Mouse (Mus musculus) gastrocnemius, adult 2 months (tissue): ENCODE data around the gene Hdac10. TPM values are rescaled to one million over a fixed set of nuclear protein-coding genes. Genes with fewer than 3 reads are reported as not detected.

Experiments used
- DNase-seq: peaks from one replicate; pipeline ENCODE4 v3.0.0; 2022
- H3K27ac ChIP-seq: fragments of 200-600 bp; 2 replicates; pipeline ENCODE4 v1.8.1; 2022; ENCODE audit warnings: mild to moderate bottlenecking
- H3K4me3 ChIP-seq: fragments of 200-600 bp; 2 replicates; pipeline ENCODE4 v1.8.1; 2022; ENCODE audit warnings: mild to moderate bottlenecking, moderate library complexity
- CTCF ChIP-seq: fragments of 200-600 bp; IDR thresholded peaks from 2 replicates; pipeline ENCODE4 v1.8.1; 2022; ENCODE audit warnings: antibody characterized with exemption, mild to moderate bottlenecking, moderate library complexity
- intact Hi-C: fragments of 180-260 bp; cut with DNase I; formaldehyde crosslinking; loops from one replicate; pipeline ENCODE4 v1.15.1; 2025
- total RNA-seq, 2 experiments: library from RNA; stranded (reverse); gene quantifications; 2 replicates each; pipeline ENCODE4 v1.2.3; 2021

The Hdac10 gene
- total RNA-seq, 2 experiments from 2014 or later, result 5.9 to 6.4 TPM

- Histone ChIP-seq H3K4me3 (no peak overlapping the region), H3K27ac (no peak overlapping the region)
- intact Hi-C loops, result no loop called here
- DNase-seq, result no peak
- no peak for TF ChIP-seq CTCF
Measured at GRCm38 (mm10) chr15:89145813-89146350, 17.4 kb upstream of the Hdac10 start.

GRCm38 (mm10) chr15:89144965-89145364 is 16.5 kb upstream of the Hdac10 start:
- TF ChIP-seq CTCF, result no peak
- H3K27ac ChIP-seq, result no peak overlapping the region
- H3K4me3 ChIP-seq, result no peak overlapping the region
- DNase-seq, result no peak
- intact Hi-C loops, result loop anchor here (5.0 kb wide), 1 partner anchor 52 kb away; the partner anchor contains the start of gene Dennd6b

DNA sequence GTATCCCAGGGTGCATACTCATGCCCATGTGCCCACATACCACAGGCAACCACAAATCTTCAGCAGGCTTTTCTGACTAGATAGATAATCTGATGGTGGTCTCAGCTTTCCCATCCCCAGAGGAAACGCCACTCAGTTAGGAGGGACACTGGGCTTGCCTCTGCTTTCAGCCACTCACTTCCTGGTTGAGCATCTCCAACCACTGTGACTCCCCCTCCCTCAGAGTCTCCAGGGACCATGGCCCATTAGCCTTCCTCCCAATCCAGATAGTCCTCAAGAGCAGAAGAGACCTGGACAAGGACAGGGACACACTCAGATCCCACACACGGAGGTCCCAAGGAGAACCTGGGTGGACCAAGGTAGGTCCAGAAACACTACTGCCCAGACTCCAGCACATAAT is 14.6 kb upstream of the Hdac10 start:
- TF ChIP-seq CTCF, result no peak
- intact Hi-C loops, result loop anchor here (5.0 kb wide), 1 partner anchor 54 kb away; the partner anchor contains the start of gene Dennd6b
- DNase-seq, result no peak
- H3K4me3 ChIP-seq, result no peak overlapping the region
- H3K27ac ChIP-seq, result no peak overlapping the region

GRCm38 (mm10) chr15:89141905-89142304 is 13.4 kb upstream of the Hdac10 start:
- no peak for TF ChIP-seq CTCF
- peak overlapping the region; percentile 99 for H3K27ac ChIP-seq
- peak overlapping the region; percentile 18; the same call in 1 of the 2 replicates for H3K4me3 ChIP-seq
- no peak for DNase-seq
- intact Hi-C loops, result loop anchor here (5.0 kb wide), 1 partner anchor 55 kb away; the partner anchor contains the start of gene Dennd6b

GRCm38 (mm10) chr15:89141443-89141842 is 12.9 kb upstream of the Hdac10 start:
- TF ChIP-seq CTCF, result no peak
- intact Hi-C loops, result loop anchor here (5.0 kb wide), 1 partner anchor 56 kb away; the partner anchor contains the start of gene Dennd6b
- DNase-seq, result peak; percentile 73
- Histone ChIP-seq H3K27ac (peak overlapping the region; percentile 99), H3K4me3 (peak overlapping the region; percentile 96)

- TF ChIP-seq CTCF, result no peak
- Histone ChIP-seq H3K4me3 (peak within 1 kb of the TSS; percentile 96), H3K27ac (peak within 1 kb of the TSS; percentile 99)
- peak; percentile 93 for DNase-seq
- intact Hi-C loops, result loop anchor here (5.0 kb wide), 1 partner anchor 57 kb away; the partner anchor contains the start of gene Dennd6b
Measured at GRCm38 (mm10) chr15:89140659-89141252, 12.3 kb upstream of the Hdac10 start, which contains the start of gene Mapk12. Mapk12 (minus strand) TSS chr15:89140703.

- Histone ChIP-seq H3K27ac (peak overlapping the region; percentile 99), H3K4me3 (peak overlapping the region; percentile 96)
- DNase-seq, result peak; percentile 84
- intact Hi-C loops, result loop anchor here (5.0 kb wide), 1 partner anchor 57 kb away; the partner anchor contains the start of gene Dennd6b
- peak; percentile 2; the same call in 1 of the 2 replicates for TF ChIP-seq CTCF
Measured at GRCm38 (mm10) chr15:89140048-89140658, 11.7 kb upstream of the Hdac10 start.

DNA sequence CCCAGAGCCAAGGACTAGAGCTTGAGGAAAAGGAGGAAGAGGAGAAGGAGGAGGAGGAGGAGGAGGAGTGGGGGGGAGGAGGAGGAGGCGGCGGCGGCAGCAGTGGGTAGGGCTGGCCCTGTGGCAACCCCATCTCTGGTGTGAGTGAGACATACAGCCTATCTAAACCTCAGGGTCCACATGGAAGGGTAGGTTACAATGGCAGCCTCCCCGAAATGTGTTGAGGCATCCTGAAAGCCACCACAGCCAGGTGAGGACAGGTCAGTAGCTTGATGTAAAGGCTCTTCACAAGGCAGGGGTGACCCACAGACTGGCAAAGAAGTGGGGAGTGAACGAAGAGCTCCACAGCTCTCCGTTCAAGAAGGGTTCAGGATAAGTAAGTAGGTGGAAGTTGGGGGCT is 10.0 kb upstream of the Hdac10 start:
- H3K4me3 ChIP-seq, result peak overlapping the region; percentile 96

DNA sequence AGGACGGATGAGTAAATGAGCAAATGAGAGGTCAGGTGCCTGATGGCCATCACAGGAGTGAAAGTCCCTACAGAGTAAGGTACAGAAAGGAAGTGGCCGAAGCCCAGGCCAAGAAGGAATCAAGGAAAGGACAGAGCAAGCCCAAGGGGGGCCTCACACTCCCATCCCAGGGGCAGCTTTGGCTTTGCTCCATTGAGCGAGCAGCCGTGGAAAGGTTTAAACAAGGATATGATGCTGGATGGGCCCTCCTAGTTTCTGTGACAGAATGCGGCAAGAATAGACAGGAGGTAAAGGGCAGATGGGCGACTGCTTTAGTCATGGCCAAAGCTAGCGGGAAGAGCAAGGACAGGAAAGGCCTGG is 9.5 kb upstream of the Hdac10 start:
- Histone ChIP-seq H3K4me3 (peak overlapping the region; percentile 96), H3K27ac (peak overlapping the region; percentile 99)
- no peak for TF ChIP-seq CTCF
- no peak for DNase-seq
- intact Hi-C loops, result no loop called here

More for the DNA sequence above, 10.0 kb upstream of the Hdac10 start:
- DNase-seq, result no peak
- intact Hi-C loops, result no loop called here
- H3K27ac ChIP-seq, result peak overlapping the region; percentile 99
- TF ChIP-seq CTCF, result no peak

- intact Hi-C loops, result no loop called here
- DNase-seq, result peak; percentile 67
- H3K4me3 ChIP-seq, result peak overlapping the region; percentile 96
- TF ChIP-seq CTCF, result peak; percentile 17; the same call in 1 of the 2 replicates
- H3K27ac ChIP-seq, result peak overlapping the region; percentile 99
Measured at GRCm38 (mm10) chr15:89137378-89138045, 9.0 kb upstream of the Hdac10 start.

DNA sequence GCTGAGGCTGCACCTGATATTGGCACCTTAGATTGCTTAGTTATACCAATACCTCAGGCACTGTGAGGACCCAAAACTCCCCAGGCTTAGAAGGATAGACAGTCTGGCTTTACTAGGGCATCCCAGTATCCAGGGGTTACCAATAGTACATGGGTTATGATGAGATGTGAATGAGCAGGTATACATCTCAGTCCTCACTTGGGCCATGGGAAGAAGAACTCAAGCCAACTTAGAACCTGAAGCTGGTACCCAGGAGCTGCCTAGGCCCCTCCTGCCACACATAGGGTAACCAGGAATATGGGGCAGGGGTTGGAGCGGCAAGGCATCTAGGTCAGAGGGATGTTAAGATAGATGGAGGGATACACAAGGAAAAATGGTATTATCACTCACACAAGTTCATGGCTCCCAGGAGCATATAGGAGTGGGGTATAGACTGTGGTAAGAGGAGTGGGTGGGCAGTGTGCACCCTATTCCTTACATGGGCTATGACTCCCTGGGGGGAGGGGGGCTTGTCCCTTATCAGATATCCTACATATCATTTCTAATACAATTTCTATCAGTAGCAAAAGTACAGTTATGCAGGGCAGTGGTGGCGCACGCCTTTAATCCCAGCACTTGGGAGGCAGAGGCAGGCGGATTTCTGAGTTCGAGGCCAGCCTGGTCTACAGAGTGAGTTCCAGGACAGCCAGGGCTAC is 8.1 kb upstream of the Hdac10 start:
- intact Hi-C loops, result no loop called here
- Histone ChIP-seq H3K27ac (peak overlapping the region; percentile 99), H3K4me3 (peak overlapping the region; percentile 96)
- no peak for DNase-seq
- TF ChIP-seq CTCF, result no peak

GRCm38 (mm10) chr15:89131316-89131715 is 2.8 kb upstream of the Hdac10 start:
- Histone ChIP-seq H3K27ac (no peak overlapping the region), H3K4me3 (no peak overlapping the region)
- TF ChIP-seq CTCF, result no peak
- no peak for DNase-seq
- intact Hi-C loops, result no loop called here
